Mouse (Mus musculus) bone marrow macrophage, adult 2 months (primary cell): Measurements from ENCODE around the gene Ap4b1.

Experiments used
- CTCF ChIP-seq: IDR thresholded peaks from 2 replicates; pipeline ENCODE4 v1.5.1; 2012; ENCODE audit warnings: low read depth, mild to moderate bottlenecking, low read length, moderate library complexity
- POLR2A ChIP-seq: IDR thresholded peaks from 2 replicates; pipeline ENCODE4 v1.6.1; 2012; ENCODE audit warnings: mild to moderate bottlenecking, low read depth, low read length, borderline replicate concordance

DNA sequence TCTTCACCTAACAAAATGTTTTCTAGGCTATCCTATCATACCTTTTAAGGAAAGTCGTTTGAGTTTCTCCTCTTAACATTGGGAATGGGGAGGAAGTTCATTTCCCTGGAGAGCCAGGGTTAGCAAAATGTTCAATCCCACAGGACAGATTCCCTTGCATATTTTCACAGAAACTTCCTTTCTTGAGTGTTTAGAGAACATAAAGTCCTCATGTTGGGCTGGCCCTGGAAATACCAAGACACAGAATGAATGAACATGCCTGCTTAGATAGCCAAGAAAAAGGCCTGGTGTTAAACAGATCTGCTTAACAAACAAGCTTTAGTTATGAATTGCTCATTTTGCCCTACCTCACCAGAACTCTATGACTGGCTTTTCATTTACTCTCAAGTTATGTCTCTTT, 16.8 kb upstream of the Ap4b1 start:
- no peak for TF ChIP-seq CTCF
- TF ChIP-seq POLR2A = no peak
